Mouse (Mus musculus) frontal cortex, postnatal 10 days (tissue): ENCODE measurements at regions not wholly inside any gene's neighbourhood (a gene's known extent, or its start where the extent isn't known, plus 50 kb on each side); places are given as distances from the start of the nearest gene placed in this dataset.

Experiments used
- DNase-seq, 2 experiments: peaks; one replicate each; pipeline ENCODE4 v3.0.0; 2022; ENCODE audit warnings: low spot score in 2 of 2, mixed read lengths in 1 of 2

DNA sequence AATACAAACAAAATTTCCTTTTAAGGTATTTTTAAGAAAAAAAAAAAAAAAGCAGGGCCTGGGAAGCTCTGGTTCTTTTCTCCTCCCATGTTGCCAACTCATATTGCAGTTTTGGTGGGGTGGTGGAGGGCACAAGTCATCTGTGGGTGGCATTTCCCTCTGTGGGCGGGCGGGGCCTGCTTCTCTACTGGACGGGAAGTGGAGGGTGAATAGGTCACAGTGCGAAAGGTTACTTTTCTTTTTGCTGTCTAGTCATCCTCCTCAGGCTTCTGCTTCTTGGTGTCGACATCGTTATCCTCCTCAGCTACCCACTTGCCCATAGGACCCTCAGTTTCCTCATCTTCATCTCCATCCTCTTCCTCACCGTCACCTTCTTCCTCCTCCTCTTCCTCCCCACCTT, 55.3 kb upstream of the Plcb1 start:
- no peak for DNase-seq

DNA sequence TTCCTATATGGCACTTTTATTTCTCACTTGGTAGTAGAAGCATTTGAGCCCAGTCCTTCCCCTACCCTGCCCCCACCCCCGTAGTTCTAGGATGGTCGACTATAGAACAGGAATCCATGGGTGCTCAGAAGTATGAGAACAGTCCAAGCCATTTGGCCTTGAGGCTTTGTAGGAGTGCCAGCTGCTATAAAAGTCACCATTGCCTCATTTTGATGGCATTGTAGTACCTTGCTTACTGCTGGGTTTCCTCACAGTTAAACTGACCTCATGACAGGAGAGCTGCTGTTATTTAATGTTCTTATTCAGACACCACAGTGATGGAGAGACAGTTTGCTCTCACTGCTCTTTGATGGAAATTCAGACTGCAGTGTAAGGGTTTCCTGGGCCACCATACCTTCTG, 59.2 kb upstream of the Plcb1 start:
- no peak for DNase-seq

GRCm38 (mm10) chr2:134724071-134724470, 61.8 kb upstream of the Plcb1 start:
- DNase-seq: no peak

DNA sequence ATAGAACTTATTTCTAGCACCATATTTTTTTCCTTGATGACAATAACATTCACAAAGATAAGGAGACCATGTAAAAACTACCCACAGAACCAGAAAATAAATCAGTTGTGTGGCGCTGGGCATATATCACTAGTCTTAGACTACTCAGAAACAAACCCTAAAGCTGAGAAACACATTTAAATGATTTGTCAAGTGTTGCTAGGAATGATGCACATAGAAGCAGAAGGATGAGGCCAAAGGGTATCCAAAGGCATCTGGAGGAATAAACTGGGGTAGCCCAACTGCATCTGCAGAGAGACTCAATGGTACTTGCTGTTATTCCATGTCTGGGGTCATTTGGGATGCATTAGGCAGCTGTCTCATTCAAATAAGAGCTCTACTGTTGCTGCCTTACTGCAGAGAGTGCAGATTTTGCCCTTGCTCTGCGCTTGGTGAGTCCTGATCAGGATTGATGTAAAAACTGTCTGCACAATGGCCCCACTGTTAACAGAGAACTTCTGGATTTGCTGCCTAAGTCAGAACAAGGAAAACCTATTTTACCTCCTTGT, 68.0 kb upstream of the Plcb1 start:
- DNase-seq: peak; percentile 6 to 12

- DNase-seq: no peak
Observed at GRCm38 (mm10) chr2:134716531-134716930, 69.3 kb upstream of the Plcb1 start.

GRCm38 (mm10) chr2:134714001-134714400, 70.1 kb upstream of the Tmx4 start:
- DNase-seq: no peak

DNA sequence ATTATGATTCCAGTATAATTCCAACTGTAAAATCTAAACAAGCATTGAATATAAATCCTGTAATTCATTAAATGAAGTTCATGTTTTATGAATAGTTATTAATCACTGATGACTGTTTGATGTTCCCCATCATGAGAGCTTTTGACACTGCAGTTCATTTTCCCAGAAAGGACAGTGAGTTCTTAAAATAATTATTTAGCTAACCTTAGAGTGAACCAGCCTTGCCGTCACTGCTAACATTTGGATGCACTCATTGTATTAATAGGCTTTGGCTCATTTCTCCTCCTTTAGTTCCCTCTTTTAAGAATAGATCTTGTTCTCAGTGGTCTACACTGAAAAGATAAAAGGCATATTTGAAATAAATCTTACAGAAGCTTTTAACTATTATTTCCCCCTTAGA, 64.8 kb upstream of the Tmx4 start:
- DNase-seq: no peak

DNA sequence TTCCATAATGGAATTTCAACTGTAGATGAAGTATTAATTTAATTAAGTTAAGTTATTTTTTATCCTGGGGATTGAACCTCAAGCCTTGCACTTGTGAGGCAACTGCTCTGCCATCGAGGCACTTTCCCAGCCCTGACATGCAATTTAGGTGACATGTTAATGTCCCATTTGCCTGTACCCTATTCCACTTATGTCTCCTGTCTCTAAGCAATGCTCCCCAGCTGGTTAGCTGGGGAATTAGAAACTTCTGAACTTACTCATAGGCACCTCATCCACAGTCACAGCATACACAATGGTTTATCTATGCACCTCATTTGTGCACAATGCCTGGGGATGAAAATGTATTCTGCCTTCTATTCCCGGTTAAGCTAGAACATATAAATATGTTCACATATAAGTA, 59.1 kb upstream of the Tmx4 start:
- no peak for DNase-seq

GRCm38 (mm10) chr2:134697424-134697823, 53.5 kb upstream of the Tmx4 start:
- DNase-seq: no peak

DNA sequence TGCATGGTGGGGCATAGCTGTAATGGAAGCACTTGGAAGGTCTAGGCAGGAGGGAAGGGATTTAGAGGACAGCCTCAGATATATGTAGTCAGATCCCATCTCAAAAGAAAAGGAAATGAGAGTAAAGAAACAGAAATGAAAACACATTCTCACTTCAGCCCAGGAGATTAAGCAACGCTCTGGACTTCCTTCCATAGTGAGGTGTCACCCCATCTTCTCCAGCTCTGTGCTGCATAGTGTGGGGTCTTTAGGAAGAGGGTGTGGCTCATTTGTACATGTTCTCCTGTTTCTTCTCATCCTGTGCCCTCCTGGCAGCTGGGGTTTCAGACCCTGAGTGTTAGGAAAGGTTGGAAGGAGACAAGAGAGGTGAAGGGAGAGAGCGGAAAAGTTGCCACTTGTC, 52.4 kb upstream of the Tmx4 start:
- DNase-seq: no peak
